In the genomic region with DNA sequence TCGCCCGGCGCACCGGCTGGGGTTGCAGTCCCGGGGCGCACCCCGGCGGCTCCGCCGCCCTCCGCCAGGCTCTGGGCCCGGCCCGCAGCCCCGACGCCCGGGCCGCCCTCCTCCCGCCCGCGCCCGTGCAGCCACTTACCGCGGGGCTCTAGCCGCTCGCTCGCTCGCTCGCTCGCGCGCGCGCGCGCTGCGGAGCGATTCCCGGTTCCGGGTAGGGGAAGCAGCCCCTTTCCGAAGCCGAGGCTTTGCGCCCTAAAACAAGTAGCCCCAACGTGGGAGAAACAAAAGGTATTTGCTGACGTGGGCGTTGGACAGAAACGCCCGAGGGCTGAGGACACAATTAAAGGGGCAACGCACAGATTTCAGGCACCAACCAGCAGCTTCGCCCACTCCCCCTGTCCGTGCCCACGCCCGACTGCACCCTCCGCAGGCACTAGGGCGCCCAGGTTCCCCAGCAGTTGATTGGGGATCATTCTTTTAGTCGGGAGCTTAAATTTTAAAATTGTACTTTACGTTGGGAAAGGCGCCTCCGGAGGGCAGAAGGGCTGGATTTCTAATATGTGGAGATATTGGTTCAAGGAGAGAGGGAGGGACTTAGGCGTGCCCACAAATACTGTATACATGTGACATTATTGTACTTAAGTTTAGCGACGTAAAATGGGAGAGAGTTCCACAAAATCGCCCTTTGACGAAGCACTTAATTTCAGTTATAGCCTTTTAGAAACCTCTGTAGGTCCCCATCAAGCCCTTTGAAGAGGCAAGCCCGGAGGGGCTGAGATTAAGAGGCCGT, we compare ENCODE assay signal across 8 mouse cellular contexts. TPM values are rescaled to one million over a fixed set of nuclear protein-coding genes. Genes with fewer than 3 reads are reported as not detected.
A peak's percentile ranks its signal among the peaks of the same experiment; 100 is the strongest.
DNase-seq lines count a peak whose midpoint lies in the region; ATAC-seq and TF ChIP-seq lines count a peak whose summit lies in the region.

A gene (minus strand): TSS at position 516 of the 790 bp plus-strand sequence.

- no peak for TF ChIP-seq POLR2A in cortical plate, adult 2 months (IDR thresholded peaks at IDR 0.05; ENCODE audit: extremely low read depth, insufficient read depth, low read length)

- TF ChIP-seq CTCF in cortical plate, adult 2 months (IDR thresholded peaks at IDR 0.05; ENCODE audit: extremely low read depth, insufficient read depth, low read length), result no peak

- peak within 1 kb of the TSS; percentile 94 for H3K9ac ChIP-seq in intestine, embryonic 16.5 days (ENCODE audit: low read depth, low read length)
- peak within 1 kb of the TSS; percentile 90 for H3K9ac ChIP-seq in limb, embryonic 11.5 days (ENCODE audit: low read length)
- H3K9ac ChIP-seq in midbrain, embryonic 11.5 days (ENCODE audit: low read length), result peak within 1 kb of the TSS; percentile 91

- H3K9me3 ChIP-seq in intestine, embryonic 16.5 days (ENCODE audit: control insufficient read depth, low read length), result no peaks in the 10 kb centered on the region
- no peaks in the 10 kb centered on the region for H3K9me3 ChIP-seq in limb, embryonic 11.5 days (ENCODE audit: control insufficient read depth, low read length)
- H3K9me3 ChIP-seq in midbrain, embryonic 11.5 days (ENCODE audit: control insufficient read depth, low read length), result no peaks in the 10 kb centered on the region

- no peaks in the 10 kb centered on the region for H3K4me1 ChIP-seq in cortical plate, adult 2 months (ENCODE audit: control insufficient read depth, insufficient read depth, low read length)
- peaks cover 10% of the 10 kb centered on the region for H3K4me1 ChIP-seq in intestine, embryonic 16.5 days (ENCODE audit: control insufficient read depth, insufficient read depth, low read length)
- peaks cover 2% of the 10 kb centered on the region; the same call in 1 of the 2 replicates for H3K4me1 ChIP-seq in limb, embryonic 11.5 days (ENCODE audit: control insufficient read depth, insufficient read depth, low read length)
- peaks cover 7% of the 10 kb centered on the region for H3K4me1 ChIP-seq in midbrain, embryonic 11.5 days (ENCODE audit: control insufficient read depth, insufficient read depth, low read length)

- WGBS in intestine, embryonic 16.5 days, result 1% methylated on average over 64 of the region's 65 CpGs
- WGBS in limb, embryonic 11.5 days, result 1% methylated on average over 58 of the region's 65 CpGs
- 2% methylated on average over 54 of the region's 65 CpGs for WGBS in midbrain, embryonic 11.5 days

- peak within 1 kb of the TSS; percentile 52 for H3K4me3 ChIP-seq in cortical plate, adult 2 months (ENCODE audit: insufficient read depth, low read length)
- peak within 1 kb of the TSS; percentile 81 for H3K4me3 ChIP-seq in intestine, embryonic 16.5 days (ENCODE audit: low read length)
- H3K4me3 ChIP-seq in limb, embryonic 11.5 days (ENCODE audit: low read depth, low read length), result peak within 1 kb of the TSS; percentile 61
- H3K4me3 ChIP-seq in midbrain, embryonic 11.5 days (ENCODE audit: low read depth, low read length), result peak within 1 kb of the TSS; percentile 73

- peak within 1 kb of the TSS; percentile 56 for H3K4me2 ChIP-seq in intestine, embryonic 16.5 days (ENCODE audit: low read depth, low read length)
- H3K4me2 ChIP-seq in limb, embryonic 11.5 days (ENCODE audit: low read depth, severe bottlenecking), result peak within 1 kb of the TSS; percentile 72
- peak within 1 kb of the TSS; percentile 64 for H3K4me2 ChIP-seq in midbrain, embryonic 11.5 days

- DNase-seq in urinary bladder, adult 2 months (ENCODE audit: low spot score), result peak; percentile 50
- no peak for DNase-seq in urinary bladder, postnatal 10 days (ENCODE audit: low spot score)
- peak; percentile 23 for DNase-seq in gastrocnemius, postnatal 25 days
- DNase-seq in limb, embryonic 11.5 days (ENCODE audit: low spot score), result peak; percentile 79
- peak; percentile 97 for DNase-seq in midbrain, embryonic 11.5 days (ENCODE audit: low spot score, missing footprints)
- DNase-seq in spleen, postnatal 36 days (ENCODE audit: low spot score in 2 of 2), result peak; percentile 27 to 32

- no peaks in the 10 kb centered on the region for H3K36me3 ChIP-seq in intestine, embryonic 16.5 days (ENCODE audit: control insufficient read depth, insufficient read depth, low read length)
- no peaks in the 10 kb centered on the region for H3K36me3 ChIP-seq in limb, embryonic 11.5 days (ENCODE audit: control insufficient read depth, insufficient read depth, low read length)
- no peaks in the 10 kb centered on the region for H3K36me3 ChIP-seq in midbrain, embryonic 11.5 days (ENCODE audit: control insufficient read depth, insufficient read depth, low read length)

- peak; percentile 68 for ATAC-seq in intestine, embryonic 16.5 days
- no peak for ATAC-seq in limb, embryonic 11.5 days (ENCODE audit: insufficient number of reproducible peaks, low FRiP score, low TSS enrichment, low read depth)
- peak; percentile 80 for ATAC-seq in midbrain, embryonic 11.5 days (ENCODE audit: low FRiP score)

- H3K27me3 ChIP-seq in intestine, embryonic 16.5 days (replicated peaks; ENCODE audit: control insufficient read depth, insufficient read depth, low read length), result no peaks in the 10 kb centered on the region
- H3K27me3 ChIP-seq in limb, embryonic 11.5 days (ENCODE audit: control insufficient read depth, insufficient read depth, low read length), result peaks cover 6% of the 10 kb centered on the region; the same call in 1 of the 2 replicates
- H3K27me3 ChIP-seq in midbrain, embryonic 11.5 days (ENCODE audit: control insufficient read depth, insufficient read depth, low read length), result peaks cover 19% of the 10 kb centered on the region; the same call in 1 of the 2 replicates

- H3K27ac ChIP-seq in cortical plate, adult 2 months (ENCODE audit: insufficient read depth, low read length), result 0 out of 2 replicates have a peak within 1 kb of the TSS, but pooled peaks have one; percentile 1
- peak within 1 kb of the TSS; percentile 89 for H3K27ac ChIP-seq in intestine, embryonic 16.5 days (ENCODE audit: low read length)
- H3K27ac ChIP-seq in limb, embryonic 11.5 days (replicated peaks; ENCODE audit: low read depth, low read length), result 0 out of 2 replicates have a peak within 1 kb of the TSS, but pooled peaks have one; percentile 52
- peak within 1 kb of the TSS; percentile 47; the same call in 1 of the 2 replicates for H3K27ac ChIP-seq in midbrain, embryonic 11.5 days (ENCODE audit: low read depth, low read length)

RNA-seq across cellular contexts. Expression of the gene that starts here (rescaled TPM):
- 18.7 and 21.0 TPM in 2 replicates for polyA plus RNA-seq in urinary bladder, adult 2 months (2012; rRNA removed)
- polyA plus RNA-seq in cortical plate, adult 2 months (2012; rRNA removed), result 8.8 and 8.9 TPM in 2 replicates
- total RNA-seq in gastrocnemius, postnatal 25 days (2021), result 1 to 10 TPM; 1.2 to 1.3 TPM
- 13.6 and 14.0 TPM in 2 replicates for polyA plus RNA-seq in intestine, embryonic 16.5 days (2015; fragmentation: Nextera tagmentation; extraction: Ambion mirVana)
- 7.2 and 7.4 TPM in 2 replicates for polyA plus RNA-seq in limb, embryonic 11.5 days (2014; fragmentation: Nextera tagmentation; extraction: Ambion mirVana)
- polyA plus RNA-seq in midbrain, embryonic 11.5 days (2014; fragmentation: Nextera tagmentation; extraction: Ambion mirVana), result 6.7 and 8.3 TPM in 2 replicates

Comparison
In these comparisons a context has a peak if more than half of its experiments do, and no peak if none do; other contexts are left out.
1. H3K27ac ChIP-seq: peak in every context shown above with its lines; median percentile 89 in intestine, embryonic 16.5 days; 52 in limb, embryonic 11.5 days; 47 in midbrain, embryonic 11.5 days; 1 in cortical plate, adult 2 months.